Mouse (Mus musculus): Measurements from ENCODE around the gene Nbl1. TPM values are rescaled to one million over a fixed set of nuclear protein-coding genes. Genes with fewer than 3 reads are reported as not detected.

Gene Nbl1
- total and polyA plus RNA-seq, 2 experiments from 2014 or later: 56.7 to 57.6 TPM

DNA sequence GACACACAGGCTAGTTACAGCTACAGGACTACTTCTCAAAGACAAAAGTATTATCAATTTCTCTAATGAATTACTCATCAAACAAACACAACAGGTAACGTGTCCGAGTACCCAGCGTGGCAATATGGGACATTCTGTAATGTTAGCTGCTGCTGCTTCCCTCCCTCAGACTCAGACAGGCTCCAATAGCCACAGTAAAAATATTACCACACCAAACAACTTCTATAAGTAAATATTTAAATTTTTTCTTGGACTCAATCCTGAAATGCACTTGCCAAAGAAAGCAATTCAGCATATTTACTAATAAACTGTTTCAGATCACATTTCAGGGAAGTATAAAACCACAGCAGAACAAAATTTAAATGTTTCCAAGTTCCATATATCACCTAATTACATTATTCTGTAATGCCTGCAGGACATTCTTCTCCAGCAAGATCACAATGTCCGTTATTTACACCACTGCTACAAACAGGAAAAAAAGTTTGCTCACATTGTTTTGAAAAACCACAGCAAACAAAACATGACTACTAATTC is 27.6 kb upstream of the Nbl1 start:
- H3K4me1 ChIP-seq (ENCODE audit: insufficient read depth): no peaks in the 10 kb centered on the region
- H3K27ac ChIP-seq (ENCODE audit: low read depth, low read length): no peak overlapping the region
- no peak overlapping the region for H3K4me3 ChIP-seq (ENCODE audit: low read depth, low read length)
- no peak for TF ChIP-seq CTCF (IDR thresholded peaks at IDR 0.05; ENCODE audit: low read depth)
- no peaks in the 10 kb centered on the region for H3K9me3 ChIP-seq (ENCODE audit: low read length)
- H3K4me2 ChIP-seq (ENCODE audit: low read depth): no peak overlapping the region
- no peak for DNase-seq
- WGBS: 85% methylated on average over 4 of the region's 4 CpGs
- no peak overlapping the region for H3K9ac ChIP-seq
- H3K27me3 ChIP-seq (ENCODE audit: insufficient read depth, low read length): no peaks in the 10 kb centered on the region
- no peak for ATAC-seq
- H3K36me3 ChIP-seq (ENCODE audit: insufficient read depth): no peaks in the 10 kb centered on the region

DNA sequence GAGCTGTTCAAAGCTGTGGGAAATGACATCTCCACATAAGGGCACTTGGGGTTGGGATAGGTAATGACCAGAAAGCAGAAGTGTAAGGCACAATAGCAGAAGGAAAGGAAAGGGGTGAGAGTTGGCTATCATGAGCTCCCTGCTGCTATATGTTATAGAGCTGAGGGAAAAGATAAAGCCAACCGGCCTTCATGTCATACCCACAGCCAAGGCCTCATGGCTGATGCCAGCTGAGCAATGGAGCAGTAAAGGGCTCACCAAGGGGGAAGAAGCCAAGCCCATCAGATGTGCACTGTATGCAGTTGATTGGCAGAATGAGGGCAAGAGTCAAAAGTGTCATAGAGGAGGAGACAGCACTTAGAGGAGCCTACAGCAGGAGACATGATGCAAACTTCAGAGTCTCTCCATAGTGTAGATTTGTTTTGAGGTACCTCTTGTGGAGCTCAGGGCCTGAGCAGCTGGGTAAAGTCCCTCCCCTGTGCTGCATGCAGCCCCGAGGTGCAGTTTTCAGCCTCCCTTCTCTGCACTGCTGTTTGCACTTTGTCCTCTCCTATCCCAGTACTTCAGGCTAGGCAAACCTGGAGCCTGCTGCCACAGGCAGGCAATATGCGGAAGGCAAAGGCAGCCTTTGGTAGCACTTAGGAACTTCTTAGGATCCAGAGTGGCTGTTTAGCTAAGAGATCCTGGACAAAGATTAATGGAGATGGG is 23.7 kb upstream of the Nbl1 start:
- Histone ChIP-seq H3K9me3 (ENCODE audit: low read length) (no peaks in the 10 kb centered on the region), H3K36me3 (ENCODE audit: insufficient read depth) (no peaks in the 10 kb centered on the region), H3K4me3 (ENCODE audit: low read depth, low read length) (no peak overlapping the region), H3K4me2 (ENCODE audit: low read depth) (no peak overlapping the region), H3K27ac (ENCODE audit: low read depth, low read length) (0 out of 2 replicates have a peak overlapping the region, but pooled peaks have one; percentile 4), H3K4me1 (ENCODE audit: insufficient read depth) (no peaks in the 10 kb centered on the region), H3K9ac (no peak overlapping the region), H3K27me3 (ENCODE audit: insufficient read depth, low read length) (no peaks in the 10 kb centered on the region)
- no peak for TF ChIP-seq CTCF (IDR thresholded peaks at IDR 0.05; ENCODE audit: low read depth)
- ATAC-seq (no peak; the same call in 1 of the 2 replicates), DNase-seq (no peak)
- WGBS: 61% methylated on average over 3 of the region's 3 CpGs

DNA sequence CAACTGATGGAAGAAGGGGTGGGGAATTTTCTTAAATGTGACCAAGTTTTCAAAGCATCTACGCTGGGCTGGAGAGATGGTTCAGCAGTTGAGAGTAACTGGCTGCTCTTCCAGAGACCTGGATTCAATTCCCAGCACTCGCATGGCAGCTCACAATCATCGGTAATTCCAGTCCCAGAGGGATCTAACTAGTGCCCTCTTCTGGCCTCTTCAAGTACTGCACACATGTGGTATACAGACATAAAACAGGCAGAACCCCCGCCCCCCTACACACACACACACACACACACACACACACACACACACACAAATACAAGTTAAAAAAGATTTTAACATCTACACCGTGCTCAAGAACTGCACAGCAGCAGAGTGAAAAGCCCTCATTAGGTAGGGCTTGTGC is 22.9 kb upstream of the Nbl1 start:
- DNase-seq (no peak), ATAC-seq (no peak)

DNA sequence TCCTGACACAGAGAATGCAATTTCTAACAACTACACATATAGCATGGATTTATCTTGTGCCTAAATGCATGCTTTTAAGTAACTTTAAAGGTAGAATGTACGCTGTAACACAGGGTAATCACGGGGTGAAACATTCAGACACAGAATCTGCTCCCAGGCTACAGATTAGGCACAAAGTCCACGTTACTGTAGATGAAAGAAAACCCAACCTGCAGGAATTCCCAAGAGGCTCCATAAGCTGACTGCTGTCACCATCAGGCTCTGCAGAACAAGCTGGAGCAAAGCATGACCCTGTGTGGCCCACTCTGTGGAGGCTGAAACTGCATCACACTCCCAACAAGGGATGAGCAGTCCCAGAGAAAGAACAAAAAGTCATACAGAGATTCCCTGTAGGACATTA is 19.7 kb upstream of the Nbl1 start:
- Histone ChIP-seq H3K9ac (no peak overlapping the region), H3K27ac (ENCODE audit: low read depth, low read length) (no peak overlapping the region), H3K4me1 (ENCODE audit: insufficient read depth) (no peaks in the 10 kb centered on the region), H3K4me2 (ENCODE audit: low read depth) (no peak overlapping the region), H3K9me3 (ENCODE audit: low read length) (no peaks in the 10 kb centered on the region), H3K27me3 (ENCODE audit: insufficient read depth, low read length) (no peaks in the 10 kb centered on the region), H3K36me3 (ENCODE audit: insufficient read depth) (no peaks in the 10 kb centered on the region), H3K4me3 (ENCODE audit: low read depth, low read length) (no peak overlapping the region)
- ATAC-seq (no peak), DNase-seq (no peak)
- TF ChIP-seq CTCF (IDR thresholded peaks at IDR 0.05; ENCODE audit: low read depth): no peak
- 78% methylated on average over 3 of the region's 3 CpGs for WGBS

More for the DNA sequence above, 22.9 kb upstream of the Nbl1 start:
- WGBS: 76% methylated on average over 5 of the region's 5 CpGs
- Histone ChIP-seq H3K36me3 (ENCODE audit: insufficient read depth) (no peaks in the 10 kb centered on the region), H3K9ac (no peak overlapping the region), H3K27me3 (ENCODE audit: insufficient read depth, low read length) (no peaks in the 10 kb centered on the region), H3K4me2 (ENCODE audit: low read depth) (no peak overlapping the region), H3K4me3 (ENCODE audit: low read depth, low read length) (no peak overlapping the region), H3K27ac (ENCODE audit: low read depth, low read length) (no peak overlapping the region), H3K4me1 (ENCODE audit: insufficient read depth) (no peaks in the 10 kb centered on the region), H3K9me3 (ENCODE audit: low read length) (no peaks in the 10 kb centered on the region)
- TF ChIP-seq CTCF (IDR thresholded peaks at IDR 0.05; ENCODE audit: low read depth): peak; percentile 48

DNA sequence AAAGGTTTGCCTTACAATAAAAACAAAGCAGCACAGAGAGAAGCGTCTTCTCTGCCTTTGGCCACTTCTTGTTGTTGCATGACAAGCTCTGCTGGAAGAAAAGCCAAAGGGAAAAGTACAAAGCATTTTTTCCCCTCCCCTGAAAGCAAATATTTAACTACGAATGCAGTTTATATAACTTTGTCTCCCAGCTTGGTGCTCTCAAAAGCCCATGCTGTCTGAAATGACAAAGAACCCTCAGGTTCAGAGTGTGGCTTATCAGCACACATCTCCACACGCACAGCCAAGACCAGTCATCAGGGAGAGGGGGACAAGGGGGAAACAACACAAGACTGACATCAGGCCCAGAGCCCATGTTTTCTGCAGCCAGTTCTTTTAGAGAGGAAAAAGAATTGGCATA is 18.6 kb upstream of the Nbl1 start:
- no peak for DNase-seq
- Histone ChIP-seq H3K9ac (no peak overlapping the region), H3K4me3 (ENCODE audit: low read depth, low read length) (no peak overlapping the region), H3K4me2 (ENCODE audit: low read depth) (no peak overlapping the region), H3K9me3 (ENCODE audit: low read length) (no peaks in the 10 kb centered on the region), H3K36me3 (ENCODE audit: insufficient read depth) (no peaks in the 10 kb centered on the region), H3K27ac (ENCODE audit: low read depth, low read length) (no peak overlapping the region), H3K27me3 (ENCODE audit: insufficient read depth, low read length) (no peaks in the 10 kb centered on the region), H3K4me1 (ENCODE audit: insufficient read depth) (no peaks in the 10 kb centered on the region)
- ATAC-seq: peak; percentile 48; the same call in 1 of the 2 replicates
- TF ChIP-seq CTCF (IDR thresholded peaks at IDR 0.05; ENCODE audit: low read depth): no peak
- 44% methylated on average over 3 of the region's 3 CpGs for WGBS

DNA sequence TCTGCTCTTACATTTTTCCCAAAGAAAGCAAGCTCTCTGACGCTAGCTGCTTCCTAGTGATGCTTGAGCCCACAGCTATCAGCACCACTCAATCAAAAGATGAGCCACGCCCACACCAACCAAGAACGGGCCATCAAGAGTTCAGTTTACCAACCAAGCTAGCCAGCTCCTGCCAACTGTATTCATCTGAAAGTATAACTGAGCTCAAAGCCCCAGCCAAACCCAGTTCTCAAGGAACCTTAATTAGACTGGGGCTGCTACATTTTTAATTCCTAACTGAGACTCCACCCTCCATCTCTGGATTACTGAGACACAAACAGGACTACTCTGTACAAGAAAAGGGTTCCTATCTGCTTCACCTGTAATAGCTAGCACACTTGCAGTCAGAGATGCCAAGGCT is 18.1 kb upstream of the Nbl1 start:
- Histone ChIP-seq H3K27ac (ENCODE audit: low read depth, low read length) (no peak overlapping the region), H3K27me3 (ENCODE audit: insufficient read depth, low read length) (no peaks in the 10 kb centered on the region), H3K9me3 (ENCODE audit: low read length) (no peaks in the 10 kb centered on the region), H3K36me3 (ENCODE audit: insufficient read depth) (no peaks in the 10 kb centered on the region), H3K4me3 (ENCODE audit: low read depth, low read length) (no peak overlapping the region), H3K4me1 (ENCODE audit: insufficient read depth) (no peaks in the 10 kb centered on the region), H3K9ac (no peak overlapping the region), H3K4me2 (ENCODE audit: low read depth) (no peak overlapping the region)
- 58% methylated on average over 3 of the region's 3 CpGs for WGBS
- TF ChIP-seq CTCF (IDR thresholded peaks at IDR 0.05; ENCODE audit: low read depth): no peak
- DNase-seq (no peak), ATAC-seq (no peak; the same call in 1 of the 2 replicates)

DNA sequence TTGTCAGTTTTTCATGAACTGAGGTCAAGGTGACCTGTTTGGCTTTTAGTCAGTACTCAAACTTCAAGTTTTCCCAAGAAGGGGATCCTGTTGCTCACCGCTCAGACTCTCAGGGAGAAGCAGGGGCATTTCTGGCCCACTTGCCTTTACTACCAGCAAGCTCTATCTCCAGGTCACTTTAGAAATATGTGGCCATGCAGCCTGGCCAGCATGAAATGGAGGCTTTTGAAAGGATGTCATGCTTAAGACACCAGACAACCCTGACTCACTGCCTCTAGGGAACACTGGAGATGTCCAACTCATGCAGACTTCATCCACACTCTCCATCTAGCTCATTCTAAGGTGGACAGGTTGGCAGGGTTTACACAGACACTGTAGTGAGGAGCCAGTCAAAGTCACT is 12.7 kb upstream of the Nbl1 start:
- no peaks in the 10 kb centered on the region for H3K9me3 ChIP-seq (ENCODE audit: low read length)
- no peak for ATAC-seq
- 100% methylated on average over 1 of the region's 1 CpGs for WGBS

More for the DNA sequence above, 12.7 kb upstream of the Nbl1 start:
- TF ChIP-seq CTCF (IDR thresholded peaks at IDR 0.05; ENCODE audit: low read depth): no peak
- no peak overlapping the region for H3K9ac ChIP-seq
- H3K4me1 ChIP-seq (ENCODE audit: insufficient read depth): no peaks in the 10 kb centered on the region
- no peak overlapping the region for H3K4me3 ChIP-seq (ENCODE audit: low read depth, low read length)
- no peak overlapping the region for H3K27ac ChIP-seq (ENCODE audit: low read depth, low read length)
- no peak overlapping the region for H3K4me2 ChIP-seq (ENCODE audit: low read depth)
- DNase-seq: no peak
- H3K36me3 ChIP-seq (ENCODE audit: insufficient read depth): peaks cover 27% of the 10 kb centered on the region
- H3K27me3 ChIP-seq (ENCODE audit: insufficient read depth, low read length): no peaks in the 10 kb centered on the region

Data from forebrain, postnatal 0 days (tissue).